Mouse (Mus musculus) Patski (cell line): ENCODE data around the gene Pdzd2. TPM values are rescaled to one million over a fixed set of nuclear protein-coding genes. Genes with fewer than 3 reads are reported as not detected.

ENCODE experiments used
- ATAC-seq: fragments of 100-300 bp; one replicate; pipeline ENCODE4 v1.8.0; 2021
- CTCF ChIA-PET: fragments of 350-600 bp; sonication (Branson Sonifier 250); formaldehyde crosslinking; loops from one replicate; lab custom pipeline; 2022; ENCODE audit warnings: inconsistent platforms; lab: Charles Lee
- POLR2A ChIA-PET: fragments of 350-600 bp; sonication (Branson Sonifier 250); formaldehyde crosslinking; loops from one replicate; lab custom pipeline; 2022; ENCODE audit warnings: antibody characterized with exemption, inconsistent platforms; lab: Charles Lee
- DNase-seq: peaks from one replicate; pipeline ENCODE4 v3.0.0-alpha.2; 2011; ENCODE audit warnings: low read depth, low spot score
- H3K27me3 ChIP-seq: fragments of 371-371 bp; one replicate; pipeline ENCODE4 v1.5.1; 2021
- CTCF ChIP-seq: fragments of 100-300 bp; IDR thresholded peaks from one replicate; pipeline ENCODE4 v1.5.1; 2021
- in situ Hi-C: fragments of 300-500 bp; cut with MboI; formaldehyde crosslinking; loops from 3 replicates; pipeline ENCODE4 v1.11.1; 2018; ENCODE audit warnings: low pct_unique_long_range_greater_than_20kb, mixed read lengths
- polyA plus RNA-seq: library from polyadenylated mRNA; unstranded; gene quantifications from one replicate; pipeline ENCODE4 v1.2.3, GENCODE M21; 2021

The Pdzd2 gene
- polyA plus RNA-seq, 1 experiment from 2014 or later: 0.10 TPM

GRCm38 (mm10) chr15:12508765-12509377 lies 230.9 kb downstream of the Pdzd2 start:
- no peaks in the 10 kb centered on the region for H3K27me3 ChIP-seq
- in situ Hi-C loops: no loop called here
- DNase-seq (no peak), ATAC-seq (no peak)
- TF ChIP-seq CTCF: no peak
- ChIA-PET CTCF (no interaction called here), POLR2A (no interaction called here)

GRCm38 (mm10) chr15:12507523-12507922 lies 232.2 kb downstream of the Pdzd2 start:
- in situ Hi-C loops: no loop called here
- DNase-seq: no peak
- no peak for TF ChIP-seq CTCF
- CTCF ChIA-PET: no interaction called here
- POLR2A ChIA-PET: no interaction called here
- H3K27me3 ChIP-seq: no peaks in the 10 kb centered on the region
- ATAC-seq: no peak

- no peak for DNase-seq
- no peak for ATAC-seq
- H3K27me3 ChIP-seq: no peaks in the 10 kb centered on the region
- POLR2A ChIA-PET: no interaction called here
- in situ Hi-C loops: no loop called here
- TF ChIP-seq CTCF: no peak
- CTCF ChIA-PET: no interaction called here
Measured at GRCm38 (mm10) chr15:12506514-12506913, 233.2 kb downstream of the Pdzd2 start.

GRCm38 (mm10) chr15:12506085-12506484 lies 233.6 kb downstream of the Pdzd2 start:
- TF ChIP-seq CTCF: no peak
- POLR2A ChIA-PET: interaction anchor here (0.6 kb wide), 1 partner anchor 98 kb away, joined by 3 read pairs; no protein-coding TSS in a partner anchor

GRCm38 (mm10) chr15:12505556-12505955 lies 234.2 kb downstream of the Pdzd2 start:
- ATAC-seq: no peak
- POLR2A ChIA-PET: interaction anchor here (0.6 kb wide), 1 partner anchor 97 kb away, joined by 3 read pairs; no protein-coding TSS in a partner anchor
- DNase-seq: no peak
- CTCF ChIA-PET: no interaction called here
- no peaks in the 10 kb centered on the region for H3K27me3 ChIP-seq
- no peak for TF ChIP-seq CTCF
- in situ Hi-C loops: no loop called here

More at GRCm38 (mm10) chr15:12506085-12506484, 233.6 kb downstream of the Pdzd2 start:
- H3K27me3 ChIP-seq: no peaks in the 10 kb centered on the region
- no peak for ATAC-seq
- in situ Hi-C loops: no loop called here
- no peak for DNase-seq
- CTCF ChIA-PET: no interaction called here

- ChIA-PET POLR2A (no interaction called here), CTCF (interaction anchor here (1.0 kb wide), 1 partner anchor 33 kb away, joined by 3 read pairs; no protein-coding TSS in a partner anchor)
- no peak for TF ChIP-seq CTCF
- no peaks in the 10 kb centered on the region for H3K27me3 ChIP-seq
- DNase-seq (no peak), ATAC-seq (no peak)
- in situ Hi-C loops: no loop called here
Measured at GRCm38 (mm10) chr15:12503907-12504306, 235.8 kb downstream of the Pdzd2 start.

- ChIA-PET CTCF (no interaction called here), POLR2A (no interaction called here)
- in situ Hi-C loops: no loop called here
- H3K27me3 ChIP-seq: no peaks in the 10 kb centered on the region
- TF ChIP-seq CTCF: no peak
- DNase-seq (no peak), ATAC-seq (no peak)
Measured at GRCm38 (mm10) chr15:12501924-12502548, 237.7 kb downstream of the Pdzd2 start.

GRCm38 (mm10) chr15:12500674-12501073 lies 239.1 kb downstream of the Pdzd2 start:
- DNase-seq (no peak), ATAC-seq (no peak)
- no peak for TF ChIP-seq CTCF
- CTCF ChIA-PET: no interaction called here
- POLR2A ChIA-PET: no interaction called here
- H3K27me3 ChIP-seq: no peaks in the 10 kb centered on the region
- in situ Hi-C loops: no loop called here

- no peak for ATAC-seq
- ChIA-PET POLR2A (no interaction called here), CTCF (no interaction called here)
- no peak for DNase-seq
- H3K27me3 ChIP-seq: no peaks in the 10 kb centered on the region
- TF ChIP-seq CTCF: no peak
- in situ Hi-C loops: no loop called here
Measured at GRCm38 (mm10) chr15:12494084-12494483, 245.6 kb downstream of the Pdzd2 start.

- DNase-seq: no peak
- CTCF ChIA-PET: interaction anchor here (1.1 kb wide), 1 partner anchor 122 kb away, joined by 3 read pairs; no protein-coding TSS in a partner anchor
Measured at GRCm38 (mm10) chr15:12493258-12493657, 246.5 kb downstream of the Pdzd2 start.

GRCm38 (mm10) chr15:12490969-12491368 lies 248.8 kb downstream of the Pdzd2 start:
- POLR2A ChIA-PET: interaction anchor here (0.6 kb wide), 1 partner anchor 651 kb away, joined by 4 read pairs; no protein-coding TSS in a partner anchor
- DNase-seq (no peak), ATAC-seq (no peak)
- CTCF ChIA-PET: no interaction called here
- no peak for TF ChIP-seq CTCF
- in situ Hi-C loops: no loop called here
- H3K27me3 ChIP-seq: no peaks in the 10 kb centered on the region

More at GRCm38 (mm10) chr15:12493258-12493657, 246.5 kb downstream of the Pdzd2 start:
- H3K27me3 ChIP-seq: no peaks in the 10 kb centered on the region
- in situ Hi-C loops: no loop called here
- ATAC-seq: no peak
- POLR2A ChIA-PET: interaction anchor here (0.7 kb wide), 1 partner anchor 37 kb away, joined by 3 read pairs; no protein-coding TSS in a partner anchor
- no peak for TF ChIP-seq CTCF
